Mouse (Mus musculus) R1 (cell line): Measurements from ENCODE around the gene Scgn.
A peak's percentile ranks its signal among the peaks of the same experiment; 100 is the strongest.

Experiments used
- DNase-seq: peaks from one replicate; pipeline ENCODE4 v3.0.0-alpha.2; 2018; ENCODE audit warnings: low read depth, low spot score

Gene Scgn

DNA sequence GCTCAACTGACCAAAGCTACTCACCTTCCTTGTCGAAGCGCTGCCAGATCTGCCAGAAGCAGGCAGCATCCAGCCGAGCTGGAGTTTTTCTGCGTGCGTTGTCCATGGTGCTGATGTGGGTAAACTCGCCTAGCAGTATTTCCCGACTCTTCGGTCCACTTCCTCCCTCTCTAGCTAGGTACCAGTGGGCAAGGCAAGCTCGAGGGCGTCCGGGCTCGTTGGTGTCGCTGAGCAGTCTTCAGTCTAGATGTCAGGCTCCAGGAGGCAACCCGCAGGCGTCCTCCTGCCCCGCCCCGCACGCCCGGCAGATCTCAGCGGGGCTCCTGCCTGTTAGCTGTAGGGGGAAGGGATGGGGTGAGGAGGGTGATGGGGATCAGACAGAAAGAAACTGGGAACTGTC is at the start of gene Scgn:
Gene Scgn, minus strand, starts transcription at position 287 of the 400 bp plus-strand sequence.
- peak; percentile 80 for DNase-seq

DNA sequence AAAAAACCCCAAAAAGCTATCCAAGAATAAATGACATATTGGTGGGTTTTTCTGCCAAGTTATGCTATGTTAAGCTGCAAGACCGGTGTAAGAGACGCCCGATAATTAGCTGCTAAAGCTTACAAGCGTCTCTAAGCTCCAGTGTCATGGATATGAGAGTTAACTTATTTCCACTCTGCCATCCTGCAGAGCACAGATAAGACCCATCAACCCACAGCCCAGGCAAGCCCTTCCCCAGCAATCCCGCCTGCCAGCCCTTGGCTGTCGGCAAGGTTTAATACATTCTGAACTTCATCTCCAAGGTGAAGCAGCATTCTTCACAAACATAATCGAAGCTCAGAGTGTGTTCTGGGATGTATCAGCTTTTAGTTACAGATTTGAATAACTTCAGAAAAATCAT is 49.2 kb upstream of the Scgn start:
- DNase-seq: no peak

- no peak for DNase-seq
Observed at GRCm38 (mm10) chr13:24037502-24037901, 46.5 kb upstream of the Scgn start.

DNA sequence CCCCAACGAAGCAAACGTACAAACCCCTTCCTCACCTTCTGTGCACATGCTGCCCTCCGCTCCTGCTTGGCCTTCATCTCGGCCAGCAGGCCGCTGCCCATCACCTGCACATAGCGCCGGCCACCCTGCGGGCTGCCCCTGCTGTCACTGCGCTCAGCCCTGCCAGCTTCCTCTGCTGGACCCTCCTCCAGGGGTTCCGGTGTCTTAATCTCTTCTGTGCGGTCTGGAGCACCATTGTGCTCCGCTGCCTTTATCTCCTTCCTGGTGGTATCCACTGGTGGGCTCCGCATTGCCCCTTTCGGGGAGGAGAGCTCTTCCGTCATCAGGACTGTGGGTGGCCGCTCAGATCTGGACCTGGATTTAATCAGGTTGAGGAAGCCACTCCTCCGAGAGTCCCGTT is 45.1 kb upstream of the Scgn start:
- no peak for DNase-seq

DNA sequence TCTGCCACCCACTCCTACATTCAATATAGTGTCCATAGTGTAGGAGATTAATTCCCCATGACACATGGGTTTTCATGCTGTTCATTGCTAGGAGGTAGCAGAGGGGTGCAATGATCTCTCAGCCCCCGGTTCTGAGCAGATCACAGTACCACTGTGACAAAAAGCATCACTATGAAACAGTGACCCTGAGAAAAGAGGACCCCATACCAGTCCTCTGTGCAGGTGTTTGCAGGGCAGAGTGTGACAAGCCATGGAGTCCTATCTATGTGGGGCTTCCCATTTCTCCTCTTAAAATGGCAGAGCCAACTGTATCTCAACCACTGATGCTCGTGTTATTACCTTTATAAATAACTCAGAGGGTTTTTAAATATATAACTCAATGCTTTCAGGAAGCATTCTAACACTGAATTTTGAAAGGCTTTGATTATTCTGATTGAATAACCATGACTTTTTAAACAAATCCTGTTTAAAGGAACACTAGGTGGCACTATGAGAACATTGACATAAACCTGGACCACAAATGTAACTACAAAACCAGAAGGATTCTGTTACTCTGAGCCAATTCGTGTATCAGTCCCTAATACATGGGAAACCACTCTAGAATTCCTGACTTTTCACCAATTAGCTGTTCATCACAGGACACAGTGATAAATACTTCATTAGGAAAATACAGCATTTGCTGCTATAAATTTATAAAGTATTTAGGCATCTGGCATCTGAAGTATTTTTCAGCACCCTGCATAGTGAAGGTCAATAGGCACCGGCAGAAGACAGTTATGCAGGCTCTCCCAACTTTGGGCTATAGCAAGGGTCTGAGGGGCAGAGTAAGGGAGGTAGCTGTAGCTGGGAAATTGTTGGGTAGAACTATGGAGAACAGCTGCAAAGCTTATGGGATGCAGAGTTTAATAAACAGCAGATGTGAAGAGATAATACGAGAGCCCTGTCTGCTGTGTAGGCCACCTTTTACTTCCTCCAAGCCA is 36.5 kb upstream of the Scgn start:
- peak; percentile 37 for DNase-seq

- no peak for DNase-seq
Observed at GRCm38 (mm10) chr13:24018515-24018914, 27.5 kb upstream of the Scgn start.

DNA sequence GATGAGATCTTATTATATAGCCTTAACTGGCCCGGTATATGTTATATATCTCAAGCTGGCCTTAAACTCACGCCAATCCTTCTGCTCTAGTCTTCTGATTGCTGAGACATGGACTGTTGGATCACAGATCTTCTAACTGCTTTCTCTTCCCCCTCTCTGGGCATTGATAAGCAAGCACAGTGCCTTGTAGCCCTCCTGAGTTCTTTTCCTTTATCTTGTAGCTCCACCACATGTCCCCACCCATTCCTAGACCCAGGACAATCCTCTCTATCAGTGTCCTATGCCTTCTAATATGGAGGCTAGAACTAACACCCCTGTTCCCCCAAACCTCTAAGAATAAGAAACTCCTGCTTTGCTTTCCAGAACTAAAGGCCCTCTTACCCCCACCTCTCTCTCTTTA is 14.5 kb upstream of the Scgn start:
- DNase-seq: no peak

GRCm38 (mm10) chr13:24001797-24002196 is 10.8 kb upstream of the Scgn start:
- peak; percentile 73 for DNase-seq

GRCm38 (mm10) chr13:24001081-24001480 is 10.1 kb upstream of the Scgn start:
- no peak for DNase-seq

GRCm38 (mm10) chr13:23998826-23999225 is 7.8 kb upstream of the Scgn start:
- no peak for DNase-seq

- no peak for DNase-seq
Observed at GRCm38 (mm10) chr13:23994756-23995155, 3.7 kb upstream of the Scgn start.

DNA sequence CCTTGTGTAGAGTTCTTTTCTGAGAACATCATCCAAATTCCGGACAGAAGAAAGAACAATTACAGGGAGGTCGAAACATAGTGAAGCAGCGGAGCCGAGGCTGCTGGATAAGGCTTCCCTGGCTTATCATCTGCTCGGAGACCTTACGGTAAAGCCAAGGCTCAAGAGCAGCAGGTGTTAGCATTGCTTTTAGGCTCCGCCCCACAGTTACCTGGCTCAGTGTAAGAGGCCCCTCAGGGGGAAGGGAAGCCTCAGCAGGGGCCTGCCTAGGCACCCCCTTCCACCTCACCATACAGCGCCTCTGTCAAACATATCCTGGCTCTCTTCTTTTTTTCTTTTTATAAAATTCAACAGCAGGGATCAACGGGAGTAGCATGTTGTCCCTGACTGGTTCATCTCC is 3.0 kb upstream of the Scgn start:
- DNase-seq: peak; percentile 48

DNA sequence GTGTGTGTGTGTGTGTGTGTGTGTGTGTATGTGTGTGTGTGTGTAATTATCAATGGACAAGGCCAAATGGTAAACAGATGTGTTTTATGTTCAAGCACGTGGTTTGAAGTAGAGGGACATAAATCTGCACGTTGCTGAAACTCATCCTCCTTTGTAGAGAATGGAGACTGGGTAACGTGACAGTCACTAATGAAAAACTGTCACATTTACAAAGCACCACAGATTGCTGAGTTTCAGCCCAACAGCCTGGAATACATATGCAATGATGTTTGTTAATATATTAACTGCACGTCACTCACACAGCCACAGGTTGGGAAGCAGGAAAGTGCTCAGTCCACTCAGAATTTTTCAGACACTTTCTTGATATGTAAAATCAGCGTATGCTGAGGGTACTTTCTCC is 563 bp downstream of the Scgn start:
- DNase-seq: no peak

GRCm38 (mm10) chr13:23985130-23985529 is 5.9 kb downstream of the Scgn start:
- DNase-seq: peak; percentile 60

DNA sequence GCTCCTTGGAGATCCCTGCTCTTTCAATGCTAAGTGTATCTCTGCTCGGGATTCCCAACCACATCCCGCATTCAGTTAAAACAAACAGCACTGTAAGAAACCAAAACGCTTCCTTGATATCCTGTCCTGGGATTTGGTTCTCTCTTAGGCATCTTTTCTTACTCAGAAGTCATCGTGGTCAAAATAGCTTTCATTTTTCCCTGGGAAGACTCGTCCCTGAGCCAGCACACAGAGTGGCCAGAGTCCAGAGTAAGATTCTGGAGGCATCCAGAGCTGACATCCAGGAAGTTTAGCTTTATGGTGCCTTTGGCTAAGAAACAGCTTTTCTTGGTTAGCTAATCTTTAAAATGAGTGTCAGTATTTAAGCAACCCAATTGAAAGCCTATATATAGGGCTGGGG is 18.7 kb downstream of the Scgn start:
- DNase-seq: no peak

DNA sequence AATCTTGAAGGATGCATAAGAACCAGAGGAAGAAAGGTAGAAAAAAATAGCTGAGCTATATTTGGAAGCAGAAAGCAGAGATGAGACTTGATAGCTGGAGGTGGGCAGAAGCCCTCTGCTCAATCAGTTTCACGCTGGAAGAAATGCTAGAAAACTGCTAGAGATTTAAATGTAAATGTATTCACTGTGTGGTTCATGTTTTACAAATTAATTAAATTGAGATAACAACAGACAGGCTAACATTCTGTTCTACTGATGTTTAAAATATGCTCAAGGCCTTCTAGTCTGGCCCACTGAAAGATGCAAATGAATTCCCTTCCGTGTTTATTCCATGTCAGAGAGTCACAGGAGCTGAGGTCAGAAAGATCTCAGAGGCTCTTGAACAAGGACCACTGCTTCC is 19.1 kb downstream of the Scgn start:
- DNase-seq: no peak

GRCm38 (mm10) chr13:23964909-23965308 is 26.1 kb downstream of the Scgn start:
- no peak for DNase-seq

- no peak for DNase-seq
Observed at GRCm38 (mm10) chr13:23959776-23960175, 31.2 kb downstream of the Scgn start.

DNA sequence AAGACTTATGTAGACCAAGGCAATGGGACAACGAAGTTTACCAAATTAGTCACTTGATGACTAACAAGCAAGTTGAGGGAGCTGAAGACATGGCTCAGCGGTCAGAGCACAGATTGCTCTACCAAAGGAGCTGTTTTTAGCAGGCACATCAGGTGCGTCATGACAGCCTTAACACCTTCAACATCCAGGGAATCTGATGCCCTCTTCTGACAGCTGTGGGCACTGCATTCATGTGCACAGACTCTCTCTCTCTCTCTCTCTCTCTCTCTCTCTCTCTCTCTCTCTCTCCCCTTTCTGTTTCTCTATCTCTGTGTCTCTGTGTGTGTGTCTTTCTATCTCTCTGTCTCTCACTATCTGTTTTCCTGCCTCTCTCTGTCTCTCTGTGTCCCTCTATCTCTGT is 40.1 kb downstream of the Scgn start:
- DNase-seq: peak; percentile 34

GRCm38 (mm10) chr13:23949484-23950246 is 41.3 kb downstream of the Scgn start:
- no peak for DNase-seq

- DNase-seq: no peak
Observed at GRCm38 (mm10) chr13:23946254-23946653, 44.8 kb downstream of the Scgn start.

DNA sequence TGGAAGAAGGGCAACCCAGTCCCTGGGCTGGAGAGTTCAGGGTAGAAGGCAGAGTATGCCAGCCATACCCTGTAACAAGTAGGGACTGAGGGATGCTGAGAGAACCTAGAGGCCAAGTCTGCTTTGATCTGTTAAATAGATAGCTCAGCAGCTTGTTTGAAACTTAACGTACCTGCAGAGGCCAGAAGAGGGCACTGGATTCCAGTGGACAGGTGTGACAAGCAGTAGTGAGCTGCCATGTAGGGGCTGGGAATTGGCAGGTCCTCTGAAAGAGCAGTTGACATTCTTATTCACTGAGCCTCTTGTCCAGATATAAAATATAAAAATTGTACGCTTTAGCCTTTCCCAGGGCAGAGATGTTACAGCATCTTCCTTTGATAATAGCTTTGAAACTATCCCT is 48.2 kb downstream of the Scgn start:
- DNase-seq: peak; percentile 42

DNA sequence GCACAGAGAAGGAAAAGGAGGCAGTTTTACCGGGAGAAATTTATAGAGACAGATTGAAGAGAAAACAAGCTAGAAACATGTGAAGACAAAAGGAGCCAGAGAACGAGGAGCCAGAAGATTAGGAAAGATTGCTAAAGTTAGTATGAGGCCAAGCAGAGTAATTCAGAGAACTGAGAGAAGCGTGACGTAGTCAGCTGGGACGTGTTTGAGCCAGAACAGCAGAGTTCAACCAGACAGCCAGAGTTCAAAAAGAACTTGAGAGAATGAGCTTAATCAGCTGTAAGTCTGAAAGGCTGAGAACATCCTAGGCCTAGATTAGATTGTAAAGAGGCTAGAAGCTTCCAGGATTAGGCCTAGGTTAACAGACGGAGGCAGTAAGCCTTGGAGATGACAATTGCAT is 50.7 kb downstream of the Scgn start:
- no peak for DNase-seq
